Mouse (Mus musculus): ENCODE results near the gene Mapk6.

DNA sequence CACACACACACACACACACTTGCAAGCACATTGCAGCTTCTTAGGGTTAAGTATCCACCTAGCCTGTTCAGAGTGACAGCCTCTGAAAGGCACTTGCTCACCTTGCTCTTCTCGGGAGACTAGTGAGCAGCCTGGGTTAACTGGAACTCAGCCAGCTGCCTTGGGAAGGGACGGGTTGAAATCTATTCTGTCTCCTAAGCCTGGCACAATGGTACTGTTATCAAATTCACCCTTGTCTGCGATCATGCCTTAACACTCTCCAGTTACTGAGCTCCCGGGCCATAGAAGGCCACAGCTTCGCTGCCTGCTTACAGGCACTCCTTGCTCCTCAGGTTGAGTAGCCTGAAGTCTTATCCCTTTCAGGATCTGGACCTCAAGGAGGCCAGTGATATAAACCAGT is 9.2 kb downstream of the Mapk6 start:
- no peak for TF ChIP-seq POLR2A (IDR thresholded peaks at IDR 0.05; ENCODE audit: insufficient read length, low read depth)
- TF ChIP-seq SRF (IDR thresholded peaks at IDR 0.05; ENCODE audit: control insufficient read depth, insufficient read length, low read depth) = no peak
- TF ChIP-seq E2F4 (IDR thresholded peaks at IDR 0.05; ENCODE audit: insufficient read depth) = no peak
- TF ChIP-seq POLR2AphosphoS2 (IDR thresholded peaks at IDR 0.05; ENCODE audit: insufficient read length, low read depth) = no peak
- no peak for TF ChIP-seq TCF3 (IDR thresholded peaks at IDR 0.05; ENCODE audit: insufficient read length, low read depth)

Data from myocyte (in vitro differentiated cells).